Mouse (Mus musculus): ENCODE data around the gene Med24.

Med24 gene

DNA sequence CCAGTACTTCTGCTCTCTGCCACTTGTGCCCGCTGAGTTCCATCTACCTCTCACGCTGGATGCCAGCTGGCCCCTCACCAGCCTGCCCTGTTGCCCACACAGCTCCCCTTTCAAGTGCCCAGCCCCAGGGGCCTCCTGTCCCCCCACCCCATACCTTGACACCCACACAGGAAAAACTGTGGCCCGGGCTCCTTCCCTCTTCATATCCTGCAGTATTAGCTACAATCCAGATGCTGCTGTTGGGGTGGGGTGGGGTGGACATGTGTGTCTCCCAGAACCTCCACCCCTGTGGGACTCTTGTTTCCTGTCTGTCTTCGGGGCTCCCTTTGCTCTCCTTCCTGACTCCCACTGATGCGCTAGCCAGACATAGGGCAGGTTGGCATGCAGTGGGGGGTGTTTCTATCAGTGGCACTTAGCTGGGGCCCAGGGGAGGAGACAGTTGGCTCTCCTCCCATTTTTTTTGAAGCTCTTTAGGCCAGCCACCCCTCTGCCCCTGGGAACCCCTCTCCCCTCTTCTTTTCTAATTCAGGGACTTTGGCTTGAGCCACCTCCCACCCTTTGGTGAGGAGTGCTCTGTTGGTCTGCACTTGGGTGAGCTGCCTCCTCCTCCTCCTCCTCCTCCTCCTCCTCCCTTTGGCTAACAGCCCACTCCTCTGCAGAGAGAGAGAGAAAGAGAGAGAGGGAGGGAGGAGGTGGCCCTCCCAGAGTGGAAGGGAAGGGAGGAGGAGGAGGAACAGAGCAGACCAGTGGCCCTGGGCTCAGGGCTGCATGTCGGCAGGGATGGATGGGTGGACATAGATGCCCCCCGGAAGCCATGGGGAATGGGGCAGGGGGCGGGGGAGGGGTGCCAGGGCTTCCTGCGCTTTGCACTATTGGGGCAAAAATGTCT is 36.4 kb upstream of the Med24 start:
- no peak for DNase-seq (ENCODE audit: low spot score in 2 of 2)

DNA sequence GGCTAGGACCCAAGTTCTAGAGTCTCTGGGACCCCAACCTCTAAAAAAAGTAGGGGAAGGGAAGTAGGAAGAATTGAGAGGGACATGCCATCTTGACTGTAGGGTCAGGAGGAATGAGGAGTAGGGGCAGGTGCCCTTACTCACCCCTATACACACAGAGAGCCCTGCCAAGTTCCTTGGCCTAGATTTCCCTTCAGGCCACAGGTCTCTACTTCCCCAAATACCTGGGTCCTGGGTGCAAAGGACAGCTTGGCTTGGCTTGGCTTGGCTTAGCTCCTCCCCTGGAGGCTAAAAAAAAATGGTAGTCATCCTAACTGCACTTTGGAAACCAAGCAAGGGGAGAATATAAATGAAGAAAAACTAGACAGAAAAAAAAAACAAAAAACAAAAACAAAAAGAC is 35.5 kb upstream of the Med24 start:
- no peak for DNase-seq (ENCODE audit: low spot score in 2 of 2)

DNA sequence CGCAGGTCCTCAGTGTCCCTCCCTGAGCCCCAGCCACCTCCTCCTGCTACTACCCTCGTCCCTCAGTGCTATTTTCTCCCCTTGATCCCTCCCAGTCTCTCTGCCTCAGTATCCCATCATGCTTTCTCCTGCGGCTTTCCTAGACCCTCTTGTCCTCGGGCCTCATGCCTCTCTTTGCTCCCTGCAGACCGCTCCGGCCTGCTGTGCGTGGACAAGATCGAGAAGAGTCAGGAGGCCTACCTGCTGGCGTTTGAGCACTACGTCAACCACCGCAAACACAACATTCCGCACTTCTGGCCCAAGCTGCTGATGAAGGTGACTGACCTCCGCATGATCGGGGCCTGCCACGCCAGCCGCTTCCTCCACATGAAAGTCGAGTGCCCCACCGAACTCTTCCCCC is 34.9 kb upstream of the Med24 start:
- no peak for DNase-seq (ENCODE audit: low spot score in 2 of 2)

DNA sequence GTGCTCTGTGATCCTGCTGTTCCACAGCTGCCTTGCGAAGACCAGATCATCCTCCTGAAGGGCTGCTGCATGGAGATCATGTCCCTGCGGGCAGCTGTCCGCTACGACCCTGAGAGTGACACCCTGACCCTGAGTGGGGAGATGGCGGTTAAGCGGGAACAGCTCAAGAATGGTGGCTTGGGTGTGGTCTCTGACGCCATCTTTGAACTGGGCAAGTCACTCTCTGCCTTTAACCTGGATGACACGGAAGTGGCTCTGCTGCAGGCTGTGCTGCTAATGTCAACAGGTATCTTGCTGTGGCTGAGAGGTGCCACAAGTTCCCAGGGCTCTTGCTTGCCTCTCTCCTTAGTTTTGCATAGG is 34.2 kb upstream of the Med24 start:
- no peak for DNase-seq (ENCODE audit: low spot score in 2 of 2)

DNA sequence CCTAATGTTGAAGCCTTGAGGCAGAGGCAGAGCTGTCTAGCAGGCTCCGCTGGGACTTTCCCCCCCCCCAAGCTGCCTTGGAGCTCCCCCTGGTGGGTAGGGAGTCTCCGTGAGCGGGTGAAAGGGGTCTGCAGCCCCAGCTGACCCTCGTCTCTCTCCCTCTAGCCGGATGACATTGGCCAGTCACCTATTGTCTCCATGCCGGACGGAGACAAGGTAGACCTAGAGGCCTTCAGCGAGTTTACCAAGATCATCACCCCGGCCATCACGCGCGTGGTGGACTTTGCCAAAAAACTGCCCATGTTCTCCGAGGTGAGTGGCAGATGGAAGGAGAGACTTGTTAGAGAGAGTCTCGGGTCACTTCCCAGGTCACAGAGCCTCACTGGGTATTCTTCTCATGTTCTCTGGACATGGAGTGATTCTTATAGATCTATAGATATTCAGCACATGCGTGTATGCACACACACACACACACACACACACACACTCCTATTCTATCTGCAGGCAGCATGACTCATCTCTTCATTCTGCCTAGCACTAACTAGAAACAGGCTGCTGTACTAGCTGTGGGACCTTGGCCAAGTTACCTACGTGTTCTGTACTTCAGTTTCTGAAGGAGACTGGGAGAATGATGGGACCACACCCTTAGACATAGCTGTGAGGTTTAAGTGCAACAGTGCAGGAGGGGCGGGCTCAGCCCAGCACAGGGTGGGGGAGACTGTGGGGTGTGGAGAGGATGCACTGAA is 33.7 kb upstream of the Med24 start:
- DNase-seq (ENCODE audit: low spot score in 2 of 2): no peak

DNA sequence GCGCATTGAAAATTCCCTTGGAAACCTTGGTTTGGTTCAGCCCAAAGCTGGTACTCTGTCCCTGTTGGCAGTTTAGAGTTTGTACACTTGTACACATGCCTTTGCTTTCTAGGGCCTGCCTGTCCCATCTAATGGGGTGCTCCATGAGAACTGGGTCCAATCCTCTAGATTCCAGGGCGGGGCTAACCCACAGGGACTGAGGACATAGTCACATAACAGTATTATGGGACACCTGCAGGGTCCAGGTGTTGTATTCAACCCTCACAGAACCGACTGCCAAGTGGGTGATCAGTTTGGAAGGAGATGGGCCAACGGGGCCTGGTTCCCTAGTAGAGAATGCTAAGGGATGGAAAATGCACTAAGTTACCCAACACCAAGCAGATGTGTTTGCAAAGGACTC is 32.7 kb upstream of the Med24 start:
- DNase-seq (ENCODE audit: low spot score in 2 of 2): no peak

DNA sequence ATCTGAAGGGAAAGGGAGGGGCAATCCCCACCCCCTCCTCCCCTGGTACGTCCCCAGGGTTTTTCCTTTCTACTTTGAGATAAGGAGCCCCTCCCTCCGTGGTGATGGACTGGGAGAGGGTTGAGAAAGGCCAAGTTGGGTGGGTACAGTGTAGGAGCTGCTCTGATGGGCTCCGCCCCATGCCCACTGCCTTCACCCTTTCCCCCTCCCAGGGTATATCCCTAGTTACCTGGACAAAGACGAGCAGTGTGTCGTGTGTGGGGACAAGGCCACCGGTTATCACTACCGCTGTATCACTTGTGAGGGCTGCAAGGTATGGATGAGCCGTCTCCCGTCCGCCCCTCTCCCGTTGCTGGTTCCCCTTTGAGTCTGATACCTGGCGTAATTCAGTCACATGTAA is 27.5 kb upstream of the Med24 start:
- DNase-seq (ENCODE audit: low spot score in 2 of 2): no peak

DNA sequence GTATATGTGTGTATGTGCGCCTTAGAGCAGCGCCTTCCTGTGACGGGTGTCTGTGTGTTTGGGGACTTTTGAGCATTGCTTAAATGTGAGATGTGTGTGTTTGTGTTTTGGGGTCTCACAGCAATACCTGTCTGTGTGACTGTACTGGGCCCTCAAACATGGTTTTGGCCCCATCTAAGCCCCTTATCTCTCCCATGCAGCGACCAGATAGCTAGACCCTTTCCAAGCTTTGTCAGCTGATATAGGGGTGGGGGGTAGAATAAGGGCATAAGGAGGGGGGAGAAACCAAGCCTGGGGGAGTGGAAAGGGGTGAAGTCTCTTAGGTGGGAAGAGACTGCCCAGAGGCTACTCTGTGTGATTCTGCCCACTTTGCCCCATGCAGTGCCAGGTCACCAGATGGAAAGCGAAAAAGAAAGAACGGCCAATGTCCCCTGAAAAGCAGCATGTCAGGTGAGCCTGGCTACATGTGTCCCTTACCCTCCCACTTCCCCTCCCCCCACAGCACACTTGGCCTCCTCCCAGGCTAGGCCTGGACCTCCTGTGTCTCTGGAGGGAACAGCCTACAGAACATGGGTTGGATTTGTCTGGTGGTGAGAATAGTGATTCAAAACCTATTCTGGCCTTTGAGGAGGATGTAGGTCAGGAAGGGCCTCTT is 26.6 kb upstream of the Med24 start:
- no peak for DNase-seq (ENCODE audit: low spot score in 2 of 2)

DNA sequence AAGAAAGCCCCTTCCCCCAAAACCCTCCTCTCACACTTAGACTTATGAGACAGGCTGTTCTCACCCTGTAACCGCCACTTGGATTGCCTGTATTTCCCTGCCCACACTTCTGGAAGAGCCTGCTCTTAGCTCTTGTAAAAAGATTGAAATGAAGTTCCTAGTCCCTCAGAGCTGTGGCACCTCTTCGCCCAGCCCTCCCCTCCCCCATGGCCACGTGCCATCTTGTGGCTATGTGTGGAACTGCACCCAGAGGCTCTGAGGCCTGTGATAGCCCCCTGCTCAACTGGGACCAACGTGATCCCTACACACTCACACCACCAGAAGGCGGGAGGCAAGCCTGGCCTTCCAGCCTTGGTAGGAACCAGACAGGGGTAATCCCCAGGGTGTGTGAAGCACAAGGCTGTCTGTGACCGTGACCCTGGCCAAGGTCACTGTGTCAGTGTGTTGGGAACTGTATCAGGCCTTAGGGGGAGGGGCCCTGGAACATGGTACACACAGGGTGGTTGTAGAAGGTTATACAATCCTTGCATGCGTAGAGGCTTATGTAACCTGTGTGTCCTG is 25.5 kb upstream of the Med24 start:
- DNase-seq (ENCODE audit: low spot score in 2 of 2): peak in 1 of 2 experiments; percentile 62

DNA sequence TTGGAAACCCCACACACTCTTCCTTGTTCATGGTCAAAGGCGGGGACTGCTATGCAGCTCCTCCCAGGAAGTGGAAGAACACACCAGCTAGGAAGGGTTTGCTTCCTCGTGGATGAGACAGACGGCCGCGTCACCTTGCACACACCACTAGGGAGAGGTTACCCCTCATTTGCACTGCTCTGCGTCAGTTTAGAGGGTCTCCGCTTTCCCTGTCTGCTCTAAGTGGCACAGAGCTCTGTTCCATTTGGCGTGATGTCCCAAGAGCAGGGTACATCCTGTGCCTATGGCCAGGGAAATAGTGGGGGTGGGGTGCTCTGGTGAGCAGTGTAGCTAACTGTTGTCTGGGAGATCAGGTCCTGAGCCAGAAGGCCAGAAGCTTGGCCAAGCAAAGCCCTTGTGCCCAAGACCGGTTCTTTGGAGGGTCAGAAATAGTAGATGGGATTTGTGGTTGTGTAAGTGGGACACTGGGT is 25.0 kb upstream of the Med24 start:
- peak in 1 of 2 experiments; percentile 24 for DNase-seq (ENCODE audit: low spot score in 2 of 2)

DNA sequence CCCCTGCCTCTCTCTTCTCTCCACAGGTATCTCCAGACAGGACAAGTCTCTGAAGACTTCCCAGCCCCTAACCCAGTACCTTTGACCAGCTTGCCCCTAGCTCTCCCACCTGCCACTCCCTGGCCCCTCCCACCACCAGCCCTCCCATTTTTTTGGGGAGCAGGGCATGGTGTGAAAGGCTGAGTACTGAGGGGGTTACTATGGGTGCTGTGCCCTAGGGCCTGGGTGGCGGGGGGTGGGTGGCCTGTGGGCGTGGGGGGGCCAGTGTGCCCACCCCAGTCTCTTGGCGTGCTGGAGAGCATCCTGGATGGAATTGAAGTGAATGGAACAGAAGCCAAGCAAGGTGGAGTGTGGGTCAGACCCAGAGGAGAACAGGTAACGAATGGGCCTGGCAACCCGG is 24.0 kb upstream of the Med24 start:
- no peak for DNase-seq (ENCODE audit: low spot score in 2 of 2)

DNA sequence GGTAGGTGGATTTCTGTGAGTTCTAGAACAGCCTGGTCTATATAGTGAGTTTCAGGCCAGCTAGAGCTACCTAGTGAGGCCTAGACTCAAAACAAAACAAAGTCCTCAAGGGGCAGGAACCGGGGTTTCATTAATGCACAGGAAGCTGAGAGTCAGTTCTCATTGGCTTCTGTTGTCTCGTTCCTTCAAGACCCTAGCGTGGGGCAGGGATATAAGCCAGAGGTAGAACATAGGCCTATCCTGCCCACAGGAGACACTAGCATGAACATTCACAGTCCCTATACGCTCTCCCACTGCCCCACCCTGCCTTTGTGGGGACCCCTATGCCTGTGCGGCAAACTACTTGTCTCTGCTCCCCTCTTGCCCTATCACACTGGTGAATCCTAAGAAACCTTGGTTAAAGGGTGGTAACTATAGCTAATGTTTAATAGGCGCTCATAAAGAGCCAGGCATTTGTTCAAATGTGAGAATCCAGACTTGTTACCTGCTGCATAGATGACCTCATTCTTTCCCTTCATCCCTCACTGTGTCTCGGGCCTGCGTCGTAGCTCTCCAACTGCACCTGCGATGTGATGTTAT is 23.4 kb upstream of the Med24 start:
- DNase-seq (ENCODE audit: low spot score in 2 of 2): no peak

DNA sequence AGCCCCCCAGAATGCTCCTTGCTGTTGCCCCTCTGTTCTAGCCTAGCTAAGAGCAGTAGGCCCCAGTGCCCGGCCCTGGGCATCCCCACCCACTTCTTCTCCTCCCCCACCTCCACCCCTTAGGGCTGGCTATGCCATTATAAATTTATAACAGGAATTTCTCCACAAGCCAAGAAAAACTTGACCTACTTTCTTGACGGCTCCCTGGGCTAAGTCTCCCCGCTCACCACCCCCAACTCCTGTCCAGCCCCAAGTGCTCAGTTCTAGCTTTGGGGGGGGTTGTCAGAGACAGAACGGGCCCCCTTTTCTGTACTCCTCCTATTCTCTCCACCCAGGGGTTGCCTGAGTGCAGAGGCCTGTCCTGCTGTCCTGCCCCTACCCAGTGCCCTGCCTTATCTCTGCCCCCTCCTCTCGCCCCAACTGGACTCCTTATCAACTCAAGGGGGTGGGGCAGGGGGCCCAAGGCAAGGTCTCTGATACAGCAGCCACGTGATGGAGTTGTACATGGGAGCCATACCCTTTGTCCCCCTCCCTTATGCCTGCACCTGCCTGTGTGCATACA is 22.1 kb upstream of the Med24 start:
- no peak for DNase-seq (ENCODE audit: low spot score in 2 of 2)

DNA sequence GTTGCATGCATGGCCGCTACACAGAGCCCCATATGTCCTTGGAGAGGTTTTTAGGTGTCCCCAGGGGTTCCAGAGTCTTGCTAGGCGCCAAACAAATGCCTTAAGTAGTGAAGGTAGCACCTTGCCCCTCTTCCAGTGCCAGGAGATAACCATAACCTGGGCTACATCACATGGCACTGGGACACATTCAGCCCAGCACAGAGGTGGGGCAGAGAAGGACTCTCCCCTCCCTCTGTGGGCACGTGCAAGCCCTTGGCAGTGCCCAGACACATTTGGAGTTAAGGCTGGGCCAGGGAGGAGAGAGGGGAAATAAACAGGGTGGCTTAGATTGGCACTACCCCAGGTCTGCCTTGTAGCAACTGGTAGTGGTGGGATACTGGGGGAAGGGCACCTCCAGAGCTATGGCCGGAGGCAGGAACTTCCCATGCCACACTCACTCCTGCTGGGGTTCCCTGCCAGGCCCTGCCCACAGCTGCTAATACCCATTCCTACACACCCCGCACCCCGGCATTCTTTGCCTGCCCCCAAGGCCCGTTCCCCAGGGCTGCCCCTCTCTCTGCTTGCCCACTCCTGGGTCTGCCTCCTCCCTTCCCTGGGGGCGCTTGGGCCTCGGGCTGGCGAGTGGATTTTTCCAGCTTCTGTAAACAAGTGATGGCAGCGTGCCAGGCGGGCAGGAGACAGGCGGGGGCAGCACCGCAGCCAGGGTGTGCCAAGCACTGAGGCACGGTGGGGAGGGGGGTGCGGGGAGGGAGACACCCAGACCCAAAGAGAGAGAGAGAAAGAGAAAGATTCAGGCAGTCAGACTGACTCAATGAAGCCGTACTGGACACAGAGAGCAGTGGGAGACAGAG is 21.3 kb upstream of the Med24 start:
- peak in 1 of 2 experiments; percentile 72 for DNase-seq (ENCODE audit: low spot score in 2 of 2)

DNA sequence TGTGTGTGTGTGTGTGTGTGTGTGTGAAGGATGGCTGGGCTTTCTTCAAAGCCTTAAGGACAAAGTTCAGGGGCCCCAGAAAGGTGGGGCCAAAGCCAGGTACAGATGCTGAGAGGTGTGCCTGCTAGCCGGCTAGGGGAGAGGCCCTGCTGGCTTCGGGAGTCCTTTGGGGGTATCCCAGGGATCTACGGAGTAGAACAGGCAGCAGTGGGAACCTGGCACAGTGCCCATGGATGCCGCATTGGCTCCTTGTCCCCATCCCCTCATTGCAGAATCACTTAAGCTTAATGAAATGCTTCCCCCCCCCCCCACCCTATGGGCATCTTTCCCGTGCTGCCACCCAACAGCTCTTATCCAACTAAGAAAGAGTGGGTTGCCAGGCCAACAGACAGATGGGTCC is 20.5 kb upstream of the Med24 start:
- DNase-seq (ENCODE audit: low spot score in 2 of 2): peak in 1 of 2 experiments; percentile 39

DNA sequence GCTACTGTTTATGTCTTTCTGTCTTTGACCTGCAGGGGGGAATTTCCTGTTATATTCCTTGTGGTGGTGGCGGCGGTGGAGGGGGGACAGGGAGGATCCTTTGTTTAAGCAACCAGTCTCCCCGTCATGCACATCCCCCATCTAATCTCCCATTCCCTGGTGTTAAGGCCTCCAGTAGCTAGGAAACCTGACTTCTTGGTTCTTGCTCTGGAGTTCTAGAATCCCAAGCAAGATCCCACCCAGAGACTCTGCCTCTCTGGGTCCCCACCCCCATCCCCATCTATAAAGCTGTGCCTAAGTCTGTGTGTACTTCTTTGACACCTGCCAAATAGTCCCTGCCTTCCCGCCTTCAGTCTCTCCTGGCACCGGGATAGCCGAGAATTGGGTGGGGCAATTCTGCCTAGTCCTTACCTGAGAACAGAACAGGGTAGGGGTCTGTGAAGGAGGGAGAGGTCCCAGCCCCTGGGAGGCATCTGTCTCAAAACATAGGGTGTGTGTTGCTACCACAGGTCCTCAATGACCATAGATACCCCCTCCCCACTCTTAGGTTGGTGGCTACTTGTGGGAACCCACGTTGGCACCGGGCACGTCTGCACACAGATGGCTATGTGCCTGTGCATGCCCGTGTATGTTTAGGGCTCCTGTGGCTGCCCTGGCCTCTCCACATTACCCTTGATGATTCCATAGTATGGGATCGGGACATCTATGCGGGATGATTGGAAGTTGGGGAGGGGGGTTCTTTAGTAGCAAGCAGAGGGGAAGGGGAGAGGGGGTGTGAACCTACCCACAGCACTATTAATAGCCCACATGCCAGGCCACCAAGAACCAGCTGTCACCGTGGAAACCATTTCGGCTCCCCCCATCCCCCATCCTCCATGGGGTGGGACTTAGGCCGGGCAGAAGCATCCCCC is 19.5 kb upstream of the Med24 start:
- DNase-seq (ENCODE audit: low spot score in 2 of 2): no peak

DNA sequence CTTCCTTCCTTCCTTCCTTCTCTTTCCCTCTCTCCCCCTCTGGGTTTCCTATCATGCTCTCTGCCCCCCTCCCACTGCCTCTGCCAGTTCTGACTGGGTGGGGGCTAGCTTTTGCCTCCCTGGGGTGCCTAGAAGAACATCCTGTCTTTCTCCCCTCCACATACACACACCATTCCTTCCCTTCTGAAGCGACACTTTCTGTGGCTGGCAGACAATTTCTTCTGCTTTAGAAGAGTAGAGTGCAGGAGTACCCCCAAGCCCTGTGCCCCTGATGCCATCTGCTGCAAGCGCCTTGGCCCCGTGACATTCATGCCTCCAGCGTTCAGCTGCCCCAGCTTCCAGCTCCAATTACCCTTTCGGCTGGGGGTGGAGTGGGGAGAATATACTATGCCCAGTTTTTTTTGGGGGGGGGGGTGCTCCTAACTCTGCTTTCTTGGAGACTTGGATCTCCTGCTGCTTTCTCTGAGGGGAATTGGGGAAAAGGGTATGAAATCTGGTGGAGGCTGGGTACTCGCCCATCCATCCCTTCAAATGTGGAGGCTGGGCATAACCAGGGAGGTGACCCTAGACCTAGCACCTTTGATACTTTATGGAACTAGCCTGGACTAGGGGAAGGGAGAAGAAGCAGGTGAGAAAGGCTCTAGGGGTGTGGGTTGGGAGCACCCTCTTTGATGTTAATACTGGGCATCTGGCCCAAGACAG is 18.7 kb upstream of the Med24 start:
- DNase-seq (ENCODE audit: low spot score in 2 of 2): no peak

DNA sequence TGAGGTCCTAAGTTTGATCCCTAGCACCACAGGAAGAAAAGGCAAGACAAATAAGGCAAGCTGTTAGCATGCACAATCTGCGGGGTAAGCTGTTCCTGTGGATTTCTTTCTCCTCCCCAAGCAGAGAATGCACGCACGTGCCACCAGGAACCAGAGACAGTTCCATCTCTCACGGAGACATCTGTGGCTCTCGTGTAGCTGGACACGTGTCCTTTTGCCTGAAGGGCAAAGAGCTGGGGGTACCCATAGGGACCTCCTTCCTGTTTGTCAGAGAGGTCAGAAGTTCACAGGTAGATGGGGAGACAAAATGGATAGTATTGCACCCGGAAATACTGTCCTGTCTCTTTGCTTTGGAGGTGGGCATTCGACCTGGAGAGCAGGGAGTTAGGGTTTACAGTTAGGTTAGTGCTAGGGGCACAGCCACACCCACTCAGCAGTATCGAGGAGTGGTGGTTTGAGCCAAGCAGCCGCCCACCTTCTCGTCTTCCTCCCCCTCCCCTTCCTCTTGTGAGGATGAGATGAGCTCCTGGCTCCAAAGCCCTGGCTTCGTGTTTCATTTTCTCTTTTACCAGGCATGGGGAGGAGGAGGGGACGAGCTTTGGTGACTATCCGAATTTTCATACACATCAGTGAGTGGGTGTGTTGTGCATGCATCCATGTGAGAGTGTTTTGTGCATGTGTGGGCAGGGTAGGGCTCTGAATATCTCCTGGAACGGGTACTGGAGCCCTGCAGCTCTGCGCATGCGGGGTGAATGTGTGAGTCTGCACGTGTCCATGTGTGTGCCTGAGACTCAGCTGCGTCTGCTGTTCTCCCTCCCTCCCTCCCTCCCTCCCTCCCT is 17.8 kb upstream of the Med24 start:
- peak in 1 of 2 experiments; percentile 84 for DNase-seq (ENCODE audit: low spot score in 2 of 2)

Measured in frontal cortex, postnatal 25 days (tissue).